Mouse (Mus musculus): Measurements from ENCODE around the gene Tmem56.

The Tmem56 gene

GRCm38 (mm10) chr3:121224185-121224584, 58.7 kb downstream of the Tmem56 start:
- no peak for DNase-seq

- no peak for DNase-seq
Measured at GRCm38 (mm10) chr3:121221987-121222386, 60.9 kb downstream of the Tmem56 start.

- no peak for DNase-seq
Measured at GRCm38 (mm10) chr3:121217011-121217410, 65.9 kb downstream of the Tmem56 start.

- no peak for DNase-seq
Measured at GRCm38 (mm10) chr3:121213501-121213900, 69.4 kb downstream of the Tmem56 start.

- peak in 1 of 2 experiments; percentile 10 for DNase-seq
Measured at GRCm38 (mm10) chr3:121212156-121212555, 70.7 kb downstream of the Tmem56 start.

GRCm38 (mm10) chr3:121208994-121209393, 73.9 kb downstream of the Tmem56 start:
- DNase-seq, result no peak

- no peak for DNase-seq
Measured at GRCm38 (mm10) chr3:121206202-121206882, 76.6 kb downstream of the Tmem56 start.

- no peak for DNase-seq
Measured at GRCm38 (mm10) chr3:121202638-121203037, 80.3 kb downstream of the Tmem56 start.

- DNase-seq, result no peak
Measured at GRCm38 (mm10) chr3:121201012-121201747, 81.7 kb downstream of the Tmem56 start.

- no peak for DNase-seq
Measured at GRCm38 (mm10) chr3:121189199-121189598, 93.7 kb downstream of the Tmem56 start.

- DNase-seq, result no peak
Measured at GRCm38 (mm10) chr3:121187510-121187909, 95.4 kb downstream of the Tmem56 start.

GRCm38 (mm10) chr3:121186925-121187324, 96.0 kb downstream of the Tmem56 start:
- no peak for DNase-seq

- DNase-seq, result no peak
Measured at GRCm38 (mm10) chr3:121185197-121185596, 97.7 kb downstream of the Tmem56 start.

- no peak for DNase-seq
Measured at GRCm38 (mm10) chr3:121176011-121176410, 106.9 kb downstream of the Tmem56 start.

GRCm38 (mm10) chr3:121174248-121174945, 108.5 kb downstream of the Tmem56 start:
- DNase-seq, result no peak

GRCm38 (mm10) chr3:121172718-121173117, 110.2 kb downstream of the Tmem56 start:
- DNase-seq, result no peak

GRCm38 (mm10) chr3:121171872-121172265, 111.0 kb downstream of the Tmem56 start:
- peak in 1 of 2 experiments; percentile 63 for DNase-seq

- DNase-seq, result peak; percentile 87 to 93
Measured at GRCm38 (mm10) chr3:121171243-121171871, 111.5 kb downstream of the Tmem56 start, which contains the start of gene Rwdd3. Rwdd3 (minus strand) TSS chr3:121171695.

- DNase-seq, result no peak
Measured at GRCm38 (mm10) chr3:121170631-121171030, 112.3 kb downstream of the Tmem56 start.

- DNase-seq, result no peak
Measured at GRCm38 (mm10) chr3:121169092-121169942, 113.6 kb downstream of the Tmem56 start.

GRCm38 (mm10) chr3:121168581-121168980, 114.3 kb downstream of the Tmem56 start:
- no peak for DNase-seq

GRCm38 (mm10) chr3:121163271-121163819, 119.6 kb downstream of the Tmem56 start:
- peak in 1 of 2 experiments; percentile 69 for DNase-seq
